Mouse (Mus musculus): Measurements from ENCODE around the gene Birc6. TPM values are rescaled to one million over a fixed set of nuclear protein-coding genes. Genes with fewer than 3 reads are reported as not detected.

Gene Birc6
- polyA plus RNA-seq, 1 experiment from 2014 or later, result 90.6 TPM

GRCm38 (mm10) chr17:74508600-74508999 is 19.5 kb upstream of the Birc6 start:
- no peak overlapping the region for H3K4me3 ChIP-seq (ENCODE audit: low read depth, low read length)
- no peak overlapping the region for H3K4me2 ChIP-seq (ENCODE audit: low read depth, low read length)
- no peak overlapping the region for H3K27ac ChIP-seq (replicated peaks; ENCODE audit: low read depth, low read length)
- ATAC-seq (ENCODE audit: low read depth) (no peak), DNase-seq (ENCODE audit: low spot score) (no peak)
- H3K27me3 ChIP-seq (replicated peaks; ENCODE audit: control insufficient read depth, insufficient read depth, low read length), result no peaks in the 10 kb centered on the region
- no peaks in the 10 kb centered on the region for H3K36me3 ChIP-seq (ENCODE audit: control insufficient read depth, insufficient read depth, low read length)
- no peak overlapping the region for H3K9ac ChIP-seq (ENCODE audit: low read depth, low read length)
- WGBS, result 92% methylated on average over 3 of the region's 3 CpGs
- no peaks in the 10 kb centered on the region for H3K9me3 ChIP-seq (ENCODE audit: control insufficient read depth, low read length)
- H3K4me1 ChIP-seq (ENCODE audit: control insufficient read depth, insufficient read depth, low read length), result no peaks in the 10 kb centered on the region

GRCm38 (mm10) chr17:74512308-74512707 is 15.8 kb upstream of the Birc6 start:
- DNase-seq (ENCODE audit: low spot score) (no peak), ATAC-seq (ENCODE audit: low read depth) (no peak)
- Histone ChIP-seq H3K4me1 (ENCODE audit: control insufficient read depth, insufficient read depth, low read length) (no peaks in the 10 kb centered on the region), H3K27ac (replicated peaks; ENCODE audit: low read depth, low read length) (no peak overlapping the region), H3K27me3 (replicated peaks; ENCODE audit: control insufficient read depth, insufficient read depth, low read length) (no peaks in the 10 kb centered on the region), H3K4me2 (ENCODE audit: low read depth, low read length) (no peak overlapping the region), H3K9ac (ENCODE audit: low read depth, low read length) (no peak overlapping the region), H3K9me3 (ENCODE audit: control insufficient read depth, low read length) (no peaks in the 10 kb centered on the region), H3K4me3 (ENCODE audit: low read depth, low read length) (no peak overlapping the region), H3K36me3 (ENCODE audit: control insufficient read depth, insufficient read depth, low read length) (no peaks in the 10 kb centered on the region)
- WGBS, result 73% methylated on average over 2 of the region's 2 CpGs

DNA sequence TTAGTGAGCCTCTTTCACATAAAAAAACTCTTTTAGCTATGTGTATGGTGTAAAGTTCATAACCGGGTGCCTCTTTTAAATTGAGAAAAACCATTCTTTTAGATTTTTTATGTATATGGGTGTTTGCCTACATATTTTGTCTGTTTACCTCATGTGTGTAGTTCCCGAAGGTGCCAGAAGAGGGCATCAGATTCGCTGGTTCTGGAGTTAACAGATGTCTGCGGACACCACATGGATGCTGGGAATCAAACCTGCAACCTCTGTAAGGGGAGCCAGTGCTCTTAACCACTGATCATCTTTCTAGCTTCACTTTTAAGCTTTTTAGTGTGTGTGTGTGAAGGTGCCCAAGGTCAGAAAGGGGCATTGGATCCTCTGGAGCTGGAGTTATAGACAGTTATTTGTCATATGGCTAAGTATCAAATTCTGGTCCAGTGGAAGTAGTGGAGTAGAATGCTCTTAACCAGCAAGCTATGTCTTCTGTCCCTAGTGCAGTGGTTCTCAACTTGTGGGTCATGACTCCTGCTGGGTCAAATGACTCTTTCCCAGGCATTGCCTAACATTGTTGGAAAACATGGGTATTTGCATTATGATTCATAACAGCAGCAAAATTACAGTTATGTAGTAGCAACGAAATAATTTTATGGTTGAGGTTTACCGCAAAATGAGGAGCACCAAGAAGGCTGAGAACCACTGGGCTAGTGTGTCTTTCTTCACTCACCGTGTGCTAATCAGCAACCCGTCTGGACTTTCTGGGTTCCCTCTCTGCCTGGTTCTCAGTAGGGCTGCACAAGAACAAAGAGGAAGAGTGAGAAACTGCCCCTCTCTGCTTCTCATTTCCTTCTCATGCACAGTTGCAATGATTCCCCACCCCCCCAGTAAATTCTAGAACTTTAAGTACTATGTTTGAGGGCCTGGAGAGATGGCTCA is 5.0 kb upstream of the Birc6 start:
- 79% methylated on average over 8 of the region's 8 CpGs for WGBS
- Histone ChIP-seq H3K4me1 (ENCODE audit: control insufficient read depth, insufficient read depth, low read length) (peaks cover 8% of the 10 kb centered on the region; the same call in 1 of the 2 replicates), H3K9ac (ENCODE audit: low read depth, low read length) (no peak overlapping the region), H3K4me2 (ENCODE audit: low read depth, low read length) (no peak overlapping the region), H3K27me3 (replicated peaks; ENCODE audit: control insufficient read depth, insufficient read depth, low read length) (no peaks in the 10 kb centered on the region), H3K9me3 (ENCODE audit: control insufficient read depth, low read length) (no peaks in the 10 kb centered on the region), H3K4me3 (ENCODE audit: low read depth, low read length) (no peak overlapping the region), H3K27ac (replicated peaks; ENCODE audit: low read depth, low read length) (no peak overlapping the region), H3K36me3 (ENCODE audit: control insufficient read depth, insufficient read depth, low read length) (no peaks in the 10 kb centered on the region)
- ATAC-seq (ENCODE audit: low read depth), result no peak
- no peak for DNase-seq (ENCODE audit: low spot score)

- no peak for ATAC-seq (ENCODE audit: low read depth)
- Histone ChIP-seq H3K27ac (replicated peaks; ENCODE audit: low read depth, low read length) (no peak overlapping the region), H3K4me2 (ENCODE audit: low read depth, low read length) (no peak overlapping the region), H3K9me3 (ENCODE audit: control insufficient read depth, low read length) (no peaks in the 10 kb centered on the region), H3K4me1 (ENCODE audit: control insufficient read depth, insufficient read depth, low read length) (peaks cover 19% of the 10 kb centered on the region), H3K27me3 (replicated peaks; ENCODE audit: control insufficient read depth, insufficient read depth, low read length) (no peaks in the 10 kb centered on the region), H3K36me3 (ENCODE audit: control insufficient read depth, insufficient read depth, low read length) (no peaks in the 10 kb centered on the region), H3K9ac (ENCODE audit: low read depth, low read length) (no peak overlapping the region), H3K4me3 (ENCODE audit: low read depth, low read length) (no peak overlapping the region)
- DNase-seq (ENCODE audit: low spot score), result no peak
- WGBS, result 89% methylated on average over 2 of the region's 2 CpGs
These were observed 2.0 kb upstream of the Birc6 start for GRCm38 (mm10) chr17:74526117-74526516.

DNA sequence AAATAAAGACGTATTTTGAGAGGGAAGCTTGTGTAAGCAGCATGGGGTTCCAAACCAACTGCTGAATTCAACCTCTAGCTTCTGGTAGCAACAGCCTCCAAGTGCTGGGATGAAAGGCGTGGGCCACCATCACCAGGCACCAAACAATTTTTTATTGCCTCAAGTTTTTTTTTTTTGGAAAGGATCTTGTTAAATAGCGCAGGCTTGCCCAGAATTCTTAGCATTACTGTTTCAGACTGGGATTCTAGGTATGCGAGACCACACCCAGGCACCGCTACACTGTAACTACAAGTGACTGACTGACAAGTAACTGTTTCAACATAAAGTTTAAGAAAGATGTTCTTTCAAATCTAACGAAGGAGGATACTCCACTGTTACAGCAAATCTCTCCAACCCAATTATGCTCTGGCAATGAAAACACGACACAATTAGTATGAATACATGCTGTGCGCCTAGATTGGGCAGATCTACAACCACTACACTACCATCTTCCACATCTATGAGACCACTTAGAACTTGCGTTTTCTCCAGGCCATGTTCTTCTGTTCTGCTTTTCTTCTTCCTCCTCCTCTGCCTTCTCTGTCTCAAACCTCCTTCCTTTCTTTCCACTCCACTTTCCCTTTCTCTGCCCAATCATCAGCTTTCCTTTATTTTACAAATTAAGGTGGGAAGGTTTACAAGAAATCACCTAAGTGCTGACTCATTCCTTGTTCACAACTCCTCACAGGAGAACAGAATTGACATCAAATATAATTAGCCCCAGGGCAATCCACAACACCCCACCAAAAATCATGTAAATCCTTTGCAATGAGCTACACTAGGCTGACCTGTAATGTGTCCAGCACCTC is 1.1 kb upstream of the Birc6 start:
- H3K4me3 ChIP-seq (ENCODE audit: low read depth, low read length), result peak overlapping the region; percentile 94
- peak overlapping the region; percentile 77 for H3K9ac ChIP-seq (ENCODE audit: low read depth, low read length)
- no peaks in the 10 kb centered on the region for H3K9me3 ChIP-seq (ENCODE audit: control insufficient read depth, low read length)
- ATAC-seq (ENCODE audit: low read depth), result no peak
- peak overlapping the region; percentile 98 for H3K27ac ChIP-seq (replicated peaks; ENCODE audit: low read depth, low read length)
- H3K36me3 ChIP-seq (ENCODE audit: control insufficient read depth, insufficient read depth, low read length), result no peaks in the 10 kb centered on the region
- peak overlapping the region; percentile 61 for H3K4me2 ChIP-seq (ENCODE audit: low read depth, low read length)
- peaks cover 19% of the 10 kb centered on the region for H3K4me1 ChIP-seq (ENCODE audit: control insufficient read depth, insufficient read depth, low read length)
- no peaks in the 10 kb centered on the region for H3K27me3 ChIP-seq (replicated peaks; ENCODE audit: control insufficient read depth, insufficient read depth, low read length)
- no peak for DNase-seq (ENCODE audit: low spot score)
- WGBS, result 87% methylated on average over 9 of the region's 9 CpGs

DNA sequence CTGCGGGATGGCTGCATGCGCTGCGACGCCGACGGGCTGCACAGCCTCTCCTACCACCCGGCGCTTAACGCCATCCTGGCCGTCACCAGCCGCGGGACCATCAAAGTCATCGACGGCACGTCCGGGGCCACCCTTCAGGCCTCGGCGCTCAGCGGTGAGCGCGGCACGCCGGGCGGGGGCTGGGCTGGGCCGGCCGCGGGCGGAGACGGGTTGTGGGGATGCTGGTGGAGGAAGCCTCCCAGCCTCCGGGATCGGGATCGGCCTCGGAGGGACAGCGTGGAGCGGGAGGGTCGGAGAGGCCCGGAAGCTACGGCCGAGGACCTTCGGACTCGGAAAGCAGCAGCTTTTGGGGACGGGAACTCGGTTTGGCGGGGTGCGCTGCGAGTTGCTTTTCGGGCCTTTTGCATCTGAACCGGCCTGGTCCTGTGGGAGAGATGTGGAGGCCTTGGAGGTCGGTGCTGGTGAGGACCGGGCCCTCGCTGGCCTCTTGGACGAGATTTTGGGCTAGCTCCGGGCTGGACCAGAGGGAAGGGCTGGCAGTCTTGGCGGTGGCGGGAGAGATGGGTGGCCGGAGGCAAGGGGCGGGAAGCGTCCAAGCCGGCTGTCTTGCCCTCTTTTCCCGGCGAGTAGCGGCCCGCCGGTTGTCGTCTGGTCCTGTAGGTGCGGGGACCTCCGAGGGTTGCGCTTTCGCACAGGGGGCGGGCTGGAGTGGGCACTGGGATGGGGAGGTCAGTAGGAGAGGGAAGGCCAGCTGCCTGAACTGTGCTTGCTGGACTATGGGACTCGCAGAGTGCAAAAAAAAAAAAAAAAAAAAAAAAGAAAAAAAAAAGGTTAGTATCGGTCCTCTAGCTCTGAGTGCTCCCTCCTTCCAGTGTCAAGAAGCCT is 795 bp downstream of the Birc6 start:
- DNase-seq (ENCODE audit: low spot score) (peak; percentile 20), ATAC-seq (ENCODE audit: low read depth) (peak; percentile 32)
- H3K9me3 ChIP-seq (ENCODE audit: control insufficient read depth, low read length), result no peaks in the 10 kb centered on the region
- H3K4me2 ChIP-seq (ENCODE audit: low read depth, low read length), result peak overlapping the region; percentile 85
- H3K4me3 ChIP-seq (ENCODE audit: low read depth, low read length), result peak overlapping the region; percentile 94
- H3K4me1 ChIP-seq (ENCODE audit: control insufficient read depth, insufficient read depth, low read length), result peaks cover 19% of the 10 kb centered on the region
- no peaks in the 10 kb centered on the region for H3K36me3 ChIP-seq (ENCODE audit: control insufficient read depth, insufficient read depth, low read length)
- H3K27me3 ChIP-seq (replicated peaks; ENCODE audit: control insufficient read depth, insufficient read depth, low read length), result no peaks in the 10 kb centered on the region
- H3K9ac ChIP-seq (ENCODE audit: low read depth, low read length), result peak overlapping the region; percentile 92
- peak overlapping the region; percentile 98 for H3K27ac ChIP-seq (replicated peaks; ENCODE audit: low read depth, low read length)
- WGBS, result under 1% methylated on average over 44 of the region's 72 CpGs

DNA sequence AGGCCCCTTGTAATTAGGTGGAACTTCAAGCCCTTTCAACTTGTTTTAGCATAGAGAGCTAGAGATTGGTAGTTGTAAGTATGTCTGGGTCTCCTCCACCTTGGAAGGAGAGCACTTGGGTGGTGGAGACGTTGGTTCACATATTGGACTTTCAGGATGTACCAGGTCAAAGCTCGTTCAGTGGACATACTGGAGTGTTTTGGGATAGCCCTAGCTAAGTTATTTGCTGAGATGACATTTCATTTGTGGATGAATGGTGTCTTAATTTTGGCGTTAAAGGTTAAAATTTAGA is 1.4 kb downstream of the Birc6 start:
- Histone ChIP-seq H3K27me3 (replicated peaks; ENCODE audit: control insufficient read depth, insufficient read depth, low read length) (no peaks in the 10 kb centered on the region), H3K9ac (ENCODE audit: low read depth, low read length) (peak overlapping the region; percentile 92), H3K27ac (replicated peaks; ENCODE audit: low read depth, low read length) (peak overlapping the region; percentile 98; the same call in 1 of the 2 replicates), H3K36me3 (ENCODE audit: control insufficient read depth, insufficient read depth, low read length) (no peaks in the 10 kb centered on the region), H3K4me2 (ENCODE audit: low read depth, low read length) (peak overlapping the region; percentile 85), H3K4me1 (ENCODE audit: control insufficient read depth, insufficient read depth, low read length) (peaks cover 19% of the 10 kb centered on the region), H3K9me3 (ENCODE audit: control insufficient read depth, low read length) (no peaks in the 10 kb centered on the region), H3K4me3 (ENCODE audit: low read depth, low read length) (peak overlapping the region; percentile 94)
- WGBS, result 12% methylated on average over 3 of the region's 3 CpGs
- ATAC-seq (ENCODE audit: low read depth), result no peak
- DNase-seq (ENCODE audit: low spot score), result no peak

GRCm38 (mm10) chr17:74534971-74535370 is 6.9 kb downstream of the Birc6 start:
- no peak overlapping the region for H3K4me3 ChIP-seq (ENCODE audit: low read depth, low read length)
- DNase-seq (ENCODE audit: low spot score), result no peak
- H3K4me1 ChIP-seq (ENCODE audit: control insufficient read depth, insufficient read depth, low read length), result peaks cover 6% of the 10 kb centered on the region
- no peak for ATAC-seq (ENCODE audit: low read depth)
- H3K9me3 ChIP-seq (ENCODE audit: control insufficient read depth, low read length), result no peaks in the 10 kb centered on the region
- H3K27me3 ChIP-seq (replicated peaks; ENCODE audit: control insufficient read depth, insufficient read depth, low read length), result no peaks in the 10 kb centered on the region
- H3K9ac ChIP-seq (ENCODE audit: low read depth, low read length), result no peak overlapping the region
- 95% methylated on average over 4 of the region's 4 CpGs for WGBS
- no peak overlapping the region for H3K27ac ChIP-seq (replicated peaks; ENCODE audit: low read depth, low read length)
- H3K4me2 ChIP-seq (ENCODE audit: low read depth, low read length), result no peak overlapping the region
- no peaks in the 10 kb centered on the region for H3K36me3 ChIP-seq (ENCODE audit: control insufficient read depth, insufficient read depth, low read length)
